Mouse (Mus musculus): ENCODE results near the gene Aoc3.
A peak's percentile ranks its signal among the peaks of the same experiment; 100 is the strongest.
"Not testable (repeated sequence)": the region's sequence is repeated elsewhere in the genome, so short reads cannot be mapped to it uniquely, and the experiment has no call there.

Aoc3 gene

DNA sequence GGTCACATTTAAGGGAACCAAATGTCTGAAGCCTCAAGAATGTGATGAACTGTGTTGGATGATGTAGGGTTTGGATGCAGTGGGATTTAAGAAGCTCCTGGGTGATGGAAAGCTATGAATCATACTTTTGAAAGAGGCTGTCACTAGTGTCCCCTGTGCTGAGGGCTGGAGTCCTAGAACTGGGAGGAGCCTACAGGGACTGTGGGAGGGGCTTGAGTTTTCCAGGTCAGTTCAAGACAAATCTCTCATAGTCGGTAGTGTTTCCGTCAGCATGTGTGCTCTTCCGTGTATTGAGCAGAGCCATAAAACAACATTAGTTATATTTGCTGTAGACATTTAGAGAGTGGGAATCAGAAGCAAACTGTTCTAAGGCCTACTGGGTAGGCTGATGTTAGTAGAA is 3.1 kb upstream of the Aoc3 start:
- DNase-seq (ENCODE audit: low read depth, low spot score) = no peak

GRCm38 (mm10) chr11:101328941-101329635 is 1.3 kb upstream of the Aoc3 start:
- no peak for DNase-seq (ENCODE audit: low read depth, low spot score)

DNA sequence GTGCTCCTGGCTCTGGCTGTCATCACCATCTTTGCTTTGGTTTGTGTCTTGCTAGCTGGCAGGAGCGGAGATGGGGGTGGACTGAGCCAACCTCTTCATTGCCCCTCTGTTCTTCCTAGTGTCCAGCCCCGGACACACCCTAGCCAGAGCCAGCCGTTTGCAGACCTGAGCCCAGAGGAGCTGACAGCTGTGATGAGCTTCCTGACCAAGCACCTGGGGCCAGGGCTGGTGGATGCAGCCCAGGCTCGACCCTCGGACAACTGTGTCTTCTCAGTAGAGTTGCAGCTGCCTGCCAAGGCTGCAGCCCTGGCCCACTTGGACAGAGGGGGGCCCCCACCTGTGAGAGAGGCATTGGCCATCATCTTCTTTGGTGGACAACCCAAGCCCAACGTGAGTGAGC is 556 bp downstream of the Aoc3 start:
- not testable (repeated sequence) for DNase-seq (ENCODE audit: low read depth, low spot score)

- no peak for DNase-seq (ENCODE audit: low read depth, low spot score)
Measured at GRCm38 (mm10) chr11:101332537-101332936, 2.1 kb downstream of the Aoc3 start.

DNA sequence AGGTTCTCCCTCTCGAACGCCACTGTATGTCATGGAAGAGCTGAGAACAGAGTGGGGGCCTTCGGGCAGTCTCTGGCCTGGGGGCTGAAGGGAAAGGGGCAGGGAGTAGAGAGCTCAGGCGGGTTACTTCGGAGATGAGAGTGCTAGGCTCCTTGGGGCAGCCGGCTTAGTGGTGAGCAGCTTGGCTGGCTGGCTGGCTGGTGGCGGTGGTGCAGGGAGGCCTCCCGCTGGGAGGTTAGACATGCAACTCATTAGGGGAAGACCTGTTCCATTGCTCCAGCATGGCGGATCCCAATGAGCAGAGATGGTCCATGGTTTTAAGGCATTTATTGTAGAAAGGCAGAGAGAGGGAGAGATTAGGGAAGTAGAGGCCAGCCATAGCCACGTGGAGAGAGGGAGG is 3.6 kb downstream of the Aoc3 start:
- no peak for DNase-seq (ENCODE audit: low read depth, low spot score)

GRCm38 (mm10) chr11:101334516-101334915 is 4.1 kb downstream of the Aoc3 start:
- DNase-seq (ENCODE audit: low read depth, low spot score) = no peak

GRCm38 (mm10) chr11:101335685-101336084 is 5.3 kb downstream of the Aoc3 start:
- DNase-seq (ENCODE audit: low read depth, low spot score) = no peak

GRCm38 (mm10) chr11:101338123-101338760 is 7.8 kb downstream of the Aoc3 start:
- peak; percentile 30 for DNase-seq (ENCODE audit: low read depth, low spot score)

DNA sequence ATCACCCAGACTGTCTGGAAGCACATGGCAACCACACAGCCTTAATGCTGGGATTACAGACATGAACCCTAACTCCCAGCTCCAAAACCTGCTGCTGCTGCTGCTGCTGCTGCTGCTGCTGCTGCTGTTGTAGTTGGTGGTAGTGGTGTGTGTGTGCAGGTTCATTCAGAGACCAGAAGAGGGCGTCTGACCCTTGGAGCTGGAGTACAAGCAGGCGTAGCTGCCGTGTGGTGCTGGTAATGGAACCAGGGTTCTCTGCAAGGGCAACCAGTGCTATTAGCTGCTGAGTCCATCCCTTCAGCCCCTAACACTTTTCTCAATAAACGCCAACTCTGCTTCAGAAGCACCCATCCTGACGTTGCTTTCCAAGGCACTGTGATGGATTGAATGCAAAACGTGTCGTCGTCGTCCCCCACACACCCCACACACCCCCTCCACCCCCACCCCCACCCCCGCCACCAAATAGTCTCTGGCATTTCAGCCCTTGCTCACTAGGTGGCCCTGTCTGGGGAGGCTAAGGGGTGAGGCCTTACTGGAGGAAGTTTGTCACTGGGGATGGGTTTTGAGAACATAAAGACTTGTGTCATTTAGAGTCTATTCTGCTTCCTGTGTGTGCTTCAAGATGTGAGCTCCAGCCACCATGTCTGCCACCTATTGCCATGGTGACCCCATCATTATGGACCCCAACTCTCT is 16.8 kb downstream of the Aoc3 start:
- no peak for DNase-seq (ENCODE audit: low read depth, low spot score)

- DNase-seq (ENCODE audit: low read depth, low spot score) = no peak
Measured at GRCm38 (mm10) chr11:101348774-101349173, 18.4 kb downstream of the Aoc3 start.

DNA sequence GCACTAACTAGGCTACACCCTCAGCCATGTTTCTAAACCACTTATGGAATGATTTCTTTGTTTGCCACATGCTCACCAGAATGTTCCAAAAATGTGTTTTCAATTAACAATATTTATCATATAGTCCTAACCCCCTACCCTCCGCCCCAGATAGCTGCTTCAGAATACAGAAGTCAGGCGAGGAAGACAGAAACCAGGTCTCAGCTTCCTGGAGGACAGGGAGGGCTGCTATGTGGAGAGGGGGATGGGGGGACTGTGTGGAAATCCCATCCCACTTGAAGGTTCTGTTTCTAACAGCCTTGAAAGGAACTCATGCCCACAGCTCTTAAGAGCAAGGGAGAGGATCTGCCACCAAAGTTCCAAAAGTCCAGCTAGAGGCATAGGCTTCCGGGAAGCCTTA is 18.8 kb downstream of the Aoc3 start:
- no peak for DNase-seq (ENCODE audit: low read depth, low spot score)

GRCm38 (mm10) chr11:101351100-101351720 is 20.8 kb downstream of the Aoc3 start:
- no peak for DNase-seq (ENCODE audit: low read depth, low spot score)

DNA sequence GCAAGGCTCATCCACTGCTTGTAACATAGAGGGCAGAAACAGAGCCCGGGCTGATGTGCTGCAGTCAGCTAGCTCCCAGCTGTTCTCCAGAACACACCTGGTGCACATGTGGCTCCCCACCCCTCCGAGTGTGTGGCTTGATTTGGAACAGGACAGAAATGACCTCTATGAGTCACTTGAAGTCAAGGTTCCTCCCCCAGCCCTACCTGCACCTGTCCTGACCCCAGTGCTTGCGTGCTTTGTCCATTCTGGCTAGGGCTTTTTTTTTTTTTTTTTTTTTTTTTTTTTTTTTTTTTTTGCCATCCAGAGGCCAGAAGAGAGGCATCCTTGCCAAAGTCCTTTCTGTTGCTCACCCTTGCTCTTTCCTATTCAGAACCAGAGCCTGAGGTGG is 21.3 kb downstream of the Aoc3 start:
- DNase-seq (ENCODE audit: low read depth, low spot score) = no peak

DNA sequence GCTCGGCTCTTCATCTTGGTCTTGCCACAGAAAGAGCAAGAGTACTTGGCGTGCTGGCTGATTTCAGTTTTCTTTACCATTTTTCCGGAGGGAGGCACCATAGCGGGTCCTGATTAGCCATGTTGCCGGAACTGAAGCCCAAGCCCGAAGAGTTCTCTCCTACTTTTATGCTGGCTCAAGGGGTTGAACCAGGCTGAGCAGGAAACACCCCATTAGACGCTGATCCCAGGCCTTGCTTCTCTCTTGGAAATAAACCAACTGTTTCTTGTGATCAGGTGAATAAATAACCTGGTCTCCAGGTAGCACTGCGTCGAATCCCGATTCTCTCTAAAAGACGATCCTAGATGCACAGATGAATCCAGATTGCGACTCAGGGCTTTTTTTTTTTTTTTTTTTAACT is 23.0 kb downstream of the Aoc3 start:
- no peak for DNase-seq (ENCODE audit: low read depth, low spot score)

DNA sequence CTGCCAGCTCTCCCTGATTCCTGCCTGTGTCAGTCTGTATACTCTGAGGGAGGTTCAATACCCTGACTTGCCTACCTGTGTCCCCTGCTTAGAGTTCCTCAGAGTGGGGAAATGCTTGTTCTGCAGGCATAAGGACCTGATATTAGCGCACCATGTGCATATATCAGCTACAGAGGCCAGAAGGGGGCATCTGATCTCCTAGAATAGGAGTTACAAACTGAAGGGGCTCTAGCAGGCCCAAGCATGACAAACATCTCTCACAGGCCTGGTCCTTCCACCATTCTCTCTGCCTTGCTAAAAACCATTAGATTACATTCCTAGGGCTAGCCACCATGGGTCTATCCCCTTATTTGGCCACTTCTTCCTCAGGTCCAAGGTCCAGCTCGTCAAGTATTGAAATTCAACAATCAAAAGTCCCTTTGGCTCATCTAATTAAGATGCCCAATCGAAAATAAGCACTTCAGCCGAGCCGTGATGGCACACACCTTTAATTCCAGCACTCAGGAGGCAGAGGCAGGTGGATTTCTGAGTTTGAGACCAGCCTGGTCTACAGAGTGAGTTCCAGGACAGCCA is 24.1 kb downstream of the Aoc3 start:
- DNase-seq (ENCODE audit: low read depth, low spot score) = no peak

- DNase-seq (ENCODE audit: low read depth, low spot score) = no peak
Measured at GRCm38 (mm10) chr11:101355916-101356315, 25.5 kb downstream of the Aoc3 start.

DNA sequence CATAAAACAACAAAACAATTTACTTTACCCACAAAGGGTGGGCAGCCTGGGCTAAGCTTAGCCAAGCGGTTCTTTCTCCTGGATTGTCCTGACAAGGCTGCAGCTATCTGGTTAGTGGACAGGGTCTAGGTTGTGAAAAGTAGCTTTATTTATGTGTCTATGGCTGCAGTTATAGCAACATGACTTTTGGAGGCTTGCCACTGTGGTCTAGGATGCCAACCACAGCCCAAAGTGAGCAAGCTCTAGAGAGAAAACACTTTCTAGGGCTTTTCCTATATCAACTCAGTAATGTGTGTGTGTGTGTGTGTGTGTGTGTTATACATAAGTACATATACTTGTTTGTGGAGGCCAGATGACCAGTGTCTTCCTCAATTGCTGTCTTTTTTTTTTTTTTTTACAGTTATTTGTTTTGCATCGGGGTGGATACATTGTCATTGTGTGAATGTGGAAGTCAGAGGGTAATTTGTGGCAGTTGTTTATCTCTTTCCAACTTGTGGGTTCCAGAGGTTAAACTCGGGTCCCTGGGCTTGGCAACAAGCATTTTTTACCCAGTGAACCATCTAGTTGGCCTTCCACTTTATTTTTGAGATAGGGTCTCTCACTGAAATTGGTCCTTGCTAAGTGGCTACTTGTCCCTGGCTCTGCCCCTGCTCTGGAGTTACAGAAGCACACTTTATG is 27.2 kb downstream of the Aoc3 start:
- DNase-seq (ENCODE audit: low read depth, low spot score) = no peak

GRCm38 (mm10) chr11:101359776-101360175 is 29.4 kb downstream of the Aoc3 start:
- DNase-seq (ENCODE audit: low read depth, low spot score) = no peak

GRCm38 (mm10) chr11:101360651-101361113 is 30.3 kb downstream of the Aoc3 start:
- DNase-seq (ENCODE audit: low read depth, low spot score) = no peak

GRCm38 (mm10) chr11:101364531-101364931 is 34.1 kb downstream of the Aoc3 start:
- DNase-seq (ENCODE audit: low read depth, low spot score) = no peak

GRCm38 (mm10) chr11:101367326-101367935 is 37.0 kb downstream of the Aoc3 start, which contains the start of gene G6pc:
G6pc (plus strand) TSS chr11:101367561.
- DNase-seq (ENCODE audit: low read depth, low spot score) = no peak

Measured in retina, postnatal 7 days (tissue).